Mouse (Mus musculus) ES-E14 (cell line): ENCODE measurements at regions not wholly inside any gene's neighbourhood (a gene's known extent, or its start where the extent isn't known, plus 50 kb on each side); places are given as distances from the start of the nearest gene placed in this dataset.

Experiments used
- DNase-seq: peaks from one replicate; pipeline ENCODE4 v3.0.0-alpha.2; 2013; ENCODE audit warnings: low read depth, low spot score
- H3K27ac ChIP-seq: 2 replicates; pipeline ENCODE4 v1.5.1; 2012; ENCODE audit warnings: low read depth, mild to moderate bottlenecking, low read length, moderate library complexity, mixed read lengths; ENCODE audit not compliant: poor library complexity, insufficient read depth, severe bottlenecking
- H3K36me3 ChIP-seq: 2 replicates; pipeline ENCODE4 v1.6.1; 2012; ENCODE audit warnings: mild to moderate bottlenecking, low read length, moderate library complexity, mixed read lengths; ENCODE audit not compliant: control insufficient read depth, poor library complexity, insufficient read depth, severe bottlenecking
- H3K4me1 ChIP-seq, 2 experiments: fragments of 150-350 bp in 1 of 2; sonication (generic) in 1 of 2; 2 replicates each; pipeline ENCODE4 v1.6.1; 2012; ENCODE audit warnings: low read length in 2 of 2, mild to moderate bottlenecking in 1 of 2, mixed read lengths in 1 of 2; ENCODE audit not compliant: control insufficient read depth in 2 of 2, insufficient read depth in 2 of 2, poor library complexity in 1 of 2
- H3K4me3 ChIP-seq, 2 experiments: fragments of 150-350 bp in 1 of 2; sonication (generic) in 1 of 2; 2 replicates each; pipeline ENCODE4 v1.5.1; 2012; ENCODE audit warnings: low read length in 2 of 2, low read depth in 1 of 2, mild to moderate bottlenecking in 1 of 2, mixed read lengths in 1 of 2; ENCODE audit not compliant: insufficient read depth in 1 of 2, poor library complexity in 1 of 2, severe bottlenecking in 1 of 2
- H3K9ac ChIP-seq: 2 replicates; pipeline ENCODE4 v1.6.1; 2012; ENCODE audit warnings: low read depth, mild to moderate bottlenecking, low read length, mixed read lengths; ENCODE audit not compliant: poor library complexity, insufficient read depth, severe bottlenecking
- H3K9me3 ChIP-seq: fragments of 150-350 bp; sonication (generic); 2 replicates; pipeline ENCODE4 v1.6.1; 2012; ENCODE audit warnings: low read depth, mild to moderate bottlenecking, low read length; ENCODE audit not compliant: control insufficient read depth, insufficient read depth
- CHD2 ChIP-seq: IDR thresholded peaks from 2 replicates; pipeline ENCODE4 v1.6.1; 2014; ENCODE audit warnings: mild to moderate bottlenecking, low read depth, low read length, inconsistent platforms
- HCFC1 ChIP-seq: IDR thresholded peaks from 2 replicates; pipeline ENCODE4 v1.6.1; 2012; ENCODE audit warnings: low read length, inconsistent platforms, borderline replicate concordance; ENCODE audit not compliant: insufficient read depth
- MAFK ChIP-seq: IDR thresholded peaks from 2 replicates; pipeline ENCODE4 v1.6.1; 2014; ENCODE audit warnings: mild to moderate bottlenecking, low read depth, low read length, inconsistent platforms; ENCODE audit not compliant: insufficient read depth
- ZC3H11A ChIP-seq: IDR thresholded peaks from 2 replicates; pipeline ENCODE4 v1.6.1; 2012; ENCODE audit warnings: low read depth, mild to moderate bottlenecking, inconsistent platforms, low read length, borderline replicate concordance
- ZNF384 ChIP-seq: IDR thresholded peaks from 2 replicates; pipeline ENCODE4 v1.6.1; 2012; ENCODE audit warnings: low read depth, low read length, inconsistent platforms
- in situ Hi-C, 2 experiments: fragments of 600-800 bp; cut with MboI; formaldehyde crosslinking; loops; one replicate each; pipeline ENCODE4 v1.15.1; 2025; ENCODE audit warnings: low sequenced_read_pairs in 2 of 2, inconsistent platforms in 1 of 2; ENCODE audit not compliant: unreplicated experiment in 2 of 2

GRCm38 (mm10) chr8:36309952-36310351, 544.4 kb downstream of the Gm19410 start:
- TF ChIP-seq MAFK (no peak), CHD2 (no peak), ZNF384 (no peak), HCFC1 (no peak), ZC3H11A (no peak)
- no peaks in the 10 kb centered on the region for H3K4me1 ChIP-seq

GRCm38 (mm10) chr8:36311734-36312133, 546.1 kb downstream of the Gm19410 start:
- no peaks in the 10 kb centered on the region for H3K36me3 ChIP-seq
- H3K4me3 ChIP-seq = no peak overlapping the region
- DNase-seq = no peak
- no peak for TF ChIP-seq ZC3H11A
- TF ChIP-seq MAFK = no peak
- no peak for TF ChIP-seq ZNF384
- TF ChIP-seq CHD2 = no peak
- TF ChIP-seq HCFC1 = no peak
- no peaks in the 10 kb centered on the region for H3K9me3 ChIP-seq
- in situ Hi-C loops = no loop called here
- no peaks in the 10 kb centered on the region for H3K4me1 ChIP-seq
- no peak overlapping the region for H3K27ac ChIP-seq
- H3K9ac ChIP-seq = no peak overlapping the region

More at GRCm38 (mm10) chr8:36309952-36310351, 544.4 kb downstream of the Gm19410 start:
- Histone ChIP-seq H3K9ac (no peak overlapping the region), H3K36me3 (no peaks in the 10 kb centered on the region), H3K27ac (no peak overlapping the region), H3K9me3 (no peaks in the 10 kb centered on the region), H3K4me3 (no peak overlapping the region)
- in situ Hi-C loops = no loop called here
- no peak for DNase-seq

- Histone ChIP-seq H3K4me3 (no peak overlapping the region), H3K27ac (no peak overlapping the region), H3K4me1 (no peaks in the 10 kb centered on the region), H3K36me3 (no peaks in the 10 kb centered on the region), H3K9me3 (no peaks in the 10 kb centered on the region), H3K9ac (no peak overlapping the region)
- DNase-seq = no peak
- TF ChIP-seq MAFK = no peak
- TF ChIP-seq HCFC1 = no peak
- no peak for TF ChIP-seq ZNF384
- no peak for TF ChIP-seq ZC3H11A
- TF ChIP-seq CHD2 = no peak
- in situ Hi-C loops = no loop called here
Measured at GRCm38 (mm10) chr8:36312963-36313362, 547.4 kb downstream of the Gm19410 start.

- DNase-seq = no peak
- H3K9ac ChIP-seq = no peak overlapping the region
- in situ Hi-C loops = no loop called here
- no peak for TF ChIP-seq ZNF384
- no peak for TF ChIP-seq MAFK
- no peak for TF ChIP-seq ZC3H11A
- no peak for TF ChIP-seq HCFC1
- TF ChIP-seq CHD2 = no peak
- H3K4me3 ChIP-seq = no peak overlapping the region
- no peaks in the 10 kb centered on the region for H3K36me3 ChIP-seq
- no peaks in the 10 kb centered on the region for H3K9me3 ChIP-seq
- H3K4me1 ChIP-seq = no peaks in the 10 kb centered on the region
- no peak overlapping the region for H3K27ac ChIP-seq
Measured at GRCm38 (mm10) chr8:36318396-36318795, 552.8 kb downstream of the Gm19410 start.

GRCm38 (mm10) chr8:36318884-36319283, 553.3 kb downstream of the Gm19410 start:
- Histone ChIP-seq H3K36me3 (no peaks in the 10 kb centered on the region), H3K4me1 (no peaks in the 10 kb centered on the region), H3K4me3 (no peak overlapping the region), H3K27ac (no peak overlapping the region), H3K9ac (no peak overlapping the region), H3K9me3 (no peaks in the 10 kb centered on the region)
- no peak for DNase-seq
- in situ Hi-C loops = no loop called here
- TF ChIP-seq CHD2 (no peak), MAFK (no peak), ZNF384 (no peak), ZC3H11A (no peak), HCFC1 (no peak)
